Mouse (Mus musculus) CH12.LX (cell line): Measurements from ENCODE around the gene Vmn1r15.

ENCODE experiments used
- BHLHE40 ChIP-seq: IDR thresholded peaks from 2 replicates; pipeline ENCODE4 v1.6.1; 2011; ENCODE audit warnings: mild to moderate bottlenecking, low read depth, low read length, improper control_type of control experiment
- CTCF ChIP-seq, 2 experiments: IDR thresholded peaks in 1 of 2; conservative IDR thresholded peaks in 1 of 2; 2 replicates each; pipeline ENCODE4 v1.5.1; 2011 to 2012; ENCODE audit warnings: low read depth in 2 of 2, low read length in 2 of 2, improper control_type of control experiment in 1 of 2, inconsistent platforms in 1 of 2, mild to moderate bottlenecking in 1 of 2, moderate library complexity in 1 of 2
- HCFC1 ChIP-seq: IDR thresholded peaks from 2 replicates; pipeline ENCODE4 v1.6.1; 2012; ENCODE audit warnings: low read depth, mild to moderate bottlenecking, inconsistent platforms, low read length, improper control_type of control experiment
- MAFK ChIP-seq: IDR thresholded peaks from 2 replicates; pipeline ENCODE4 v1.6.1; 2011; ENCODE audit warnings: low read length, improper control_type of control experiment; ENCODE audit not compliant: insufficient replicate concordance
- NRF1 ChIP-seq: IDR thresholded peaks from 2 replicates; pipeline ENCODE4 v1.6.1; 2014; ENCODE audit warnings: low read depth, mild to moderate bottlenecking, inconsistent platforms, low read length, improper control_type of control experiment, moderate library complexity
- PAX5 ChIP-seq: IDR thresholded peaks from 2 replicates; pipeline ENCODE4 v1.6.1; 2012; ENCODE audit warnings: low read length, inconsistent platforms, mixed read lengths
- POLR2A ChIP-seq: IDR thresholded peaks from 2 replicates; pipeline ENCODE4 v1.6.1; 2011; ENCODE audit warnings: low read depth, mild to moderate bottlenecking, improper control_type of control experiment, low read length
- POLR2AphosphoS2 ChIP-seq: IDR thresholded peaks from 2 replicates; pipeline ENCODE4 v1.6.1; 2011; ENCODE audit warnings: low read depth, low read length, improper control_type of control experiment
- RCOR1 ChIP-seq: conservative IDR thresholded peaks from 2 replicates; pipeline ENCODE4 v1.6.1; 2012; ENCODE audit warnings: low read depth, mild to moderate bottlenecking, inconsistent platforms, low read length, improper control_type of control experiment
- USF2 ChIP-seq: conservative IDR thresholded peaks from 2 replicates; pipeline ENCODE4 v1.6.1; 2011; ENCODE audit warnings: low read depth, low read length, improper control_type of control experiment
- ZC3H11A ChIP-seq: IDR thresholded peaks from 2 replicates; pipeline ENCODE4 v1.6.1; 2012; ENCODE audit warnings: low read depth, mild to moderate bottlenecking, inconsistent platforms, low read length, improper control_type of control experiment
- ZMIZ1 ChIP-seq: IDR thresholded peaks from 2 replicates; pipeline ENCODE4 v1.6.1; 2012; ENCODE audit warnings: low read depth, mild to moderate bottlenecking, inconsistent platforms, low read length, improper control_type of control experiment

GRCm38 (mm10) chr6:57278952-57279351, 21.2 kb downstream of the Vmn1r15 start:
- TF ChIP-seq CTCF (conservative IDR thresholded peaks at IDR 0.05 in 1 of 2, IDR thresholded peaks at IDR 0.05 in 1 of 2; ENCODE audit: low read depth in 2 of 2, low read length in 2 of 2) (no peak), PAX5 (no peak), POLR2A (no peak), BHLHE40 (no peak), ZMIZ1 (no peak), HCFC1 (no peak), POLR2AphosphoS2 (no peak), RCOR1 (no peak), ZC3H11A (no peak), MAFK (no peak), NRF1 (no peak), USF2 (no peak)
